Mouse (Mus musculus) midbrain, embryonic 14.5 days (tissue): ENCODE data around the gene Pgk1. TPM values are rescaled to one million over a fixed set of nuclear protein-coding genes. Genes with fewer than 3 reads are reported as not detected.
"Not testable (repeated sequence)": the region's sequence is repeated elsewhere in the genome, so short reads cannot be mapped to it uniquely, and the experiment has no call there.

ENCODE experiments used
- ATAC-seq: fragments of 200-750 bp; cut with Nextera tagmentation; 2 replicates; pipeline ENCODE4 v1.8.0; 2017; ENCODE audit warnings: moderate number of reproducible peaks, moderate library complexity; ENCODE audit not compliant: low FRiP score, low TSS enrichment
- DNase-seq: peaks from one replicate; pipeline ENCODE4 v3.0.0-alpha.2; 2015
- H3K27ac ChIP-seq: fragments of 300-500 bp; sonication (generic); replicated peaks from 2 replicates; pipeline ENCODE4 v1.5.1; 2014; ENCODE audit warnings: mild to moderate bottlenecking, low read depth, low read length, moderate library complexity
- H3K27me3 ChIP-seq: fragments of 300-500 bp; sonication (generic); 2 replicates; pipeline ENCODE4 v1.6.1; 2014; ENCODE audit warnings: low read length, control low read depth, mixed read lengths; ENCODE audit not compliant: control insufficient read depth, insufficient read depth
- H3K36me3 ChIP-seq: fragments of 300-500 bp; sonication (generic); 2 replicates; pipeline ENCODE4 v1.6.1; 2014; ENCODE audit warnings: low read length, control low read depth; ENCODE audit not compliant: control insufficient read depth, insufficient read depth
- H3K4me1 ChIP-seq: fragments of 300-500 bp; sonication (generic); 2 replicates; pipeline ENCODE4 v1.6.1; 2014; ENCODE audit warnings: mild to moderate bottlenecking, antibody characterized with exemption, low read length, control low read depth; ENCODE audit not compliant: control insufficient read depth, insufficient read depth
- H3K4me2 ChIP-seq: fragments of 300-500 bp; sonication (generic); 2 replicates; pipeline ENCODE4 v1.6.1; 2014; ENCODE audit warnings: mild to moderate bottlenecking, low read length, moderate library complexity
- H3K4me3 ChIP-seq: fragments of 300-500 bp; sonication (generic); replicated peaks from 2 replicates; pipeline ENCODE4 v1.5.1; 2014; ENCODE audit warnings: low read depth, low read length
- H3K9ac ChIP-seq: fragments of 300-500 bp; sonication (generic); replicated peaks from 2 replicates; pipeline ENCODE4 v1.6.1; 2014; ENCODE audit warnings: mild to moderate bottlenecking, low read length, moderate library complexity
- H3K9me3 ChIP-seq: fragments of 300-500 bp; sonication (generic); 2 replicates; pipeline ENCODE4 v1.6.1; 2016; ENCODE audit warnings: low read length, control low read depth, mixed read lengths; ENCODE audit not compliant: control insufficient read depth
- WGBS: fragments of 180-500 bp; shearing (Covaris S2); extraction: QIAGEN DNeasy Blood & Tissue Kit; methylation state at CpG from one replicate; pipeline ENCODE4 v1.1.7; 2014; 5-methylcytosine and 5-hydroxymethylcytosine counted together
- polyA plus RNA-seq: library from polyadenylated mRNA; unstranded; fragments of >200 nt; fragmentation: Nextera tagmentation; extraction: Ambion mirVana; gene quantifications from 2 replicates; pipeline ENCODE4 v1.2.1, GENCODE M21; 2014

Gene Pgk1
- polyA plus RNA-seq, 1 experiment from 2014 or later, result 266 TPM

DNA sequence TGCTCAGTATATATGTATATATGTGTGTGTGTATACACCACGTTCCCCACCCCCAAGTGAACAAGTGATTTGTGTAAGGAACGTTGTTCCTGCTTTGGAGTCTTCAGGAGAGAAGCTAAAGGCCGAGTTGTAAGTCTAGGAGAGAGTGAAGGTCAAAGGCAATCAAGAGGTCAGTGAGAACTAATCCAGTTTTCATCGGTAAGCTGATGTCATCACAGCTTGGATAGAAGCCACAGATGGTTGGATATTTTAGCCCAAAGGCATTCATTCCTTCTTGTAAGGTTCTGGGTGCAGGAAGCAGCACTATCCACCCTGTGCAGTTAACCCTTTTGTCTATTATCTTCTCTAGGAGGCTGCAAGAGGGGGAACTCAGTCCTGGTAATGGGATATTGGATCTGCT lies 3.2 kb downstream of the Pgk1 start:
- Histone ChIP-seq H3K9me3 (no peaks in the 10 kb centered on the region), H3K36me3 (peaks cover 6% of the 10 kb centered on the region; the same call in 1 of the 2 replicates), H3K27me3 (no peaks in the 10 kb centered on the region), H3K4me2 (peak overlapping the region; percentile 63), H3K9ac (no peak overlapping the region), H3K4me1 (peaks cover 19% of the 10 kb centered on the region; the same call in 1 of the 2 replicates), H3K27ac (no peak overlapping the region), H3K4me3 (no peak overlapping the region)
- 40% methylated on average over 4 of the region's 4 CpGs for WGBS
- ATAC-seq (no peak), DNase-seq (no peak)

- not testable (repeated sequence) for H3K27ac ChIP-seq, H3K4me2 ChIP-seq, H3K27me3 ChIP-seq, H3K9me3 ChIP-seq, DNase-seq, ATAC-seq, H3K4me3 ChIP-seq, H3K9ac ChIP-seq, H3K4me1 ChIP-seq
- WGBS, result 87% methylated on average over 6 of the region's 6 CpGs
- peaks cover 23% of the 10 kb centered on the region; the same call in 1 of the 2 replicates for H3K36me3 ChIP-seq
Measured at GRCm38 (mm10) chrX:106194361-106194760, 7.5 kb downstream of the Pgk1 start.

GRCm38 (mm10) chrX:106197308-106197707 lies 10.4 kb downstream of the Pgk1 start:
- Histone ChIP-seq H3K4me3 (no peak overlapping the region), H3K4me1 (no peaks in the 10 kb centered on the region), H3K27ac (no peak overlapping the region), H3K36me3 (peaks cover 35% of the 10 kb centered on the region), H3K4me2 (no peak overlapping the region), H3K9me3 (no peaks in the 10 kb centered on the region), H3K27me3 (no peaks in the 10 kb centered on the region), H3K9ac (no peak overlapping the region)
- no peak for ATAC-seq
- DNase-seq, result no peak
- WGBS, result 67% methylated on average over 5 of the region's 5 CpGs

DNA sequence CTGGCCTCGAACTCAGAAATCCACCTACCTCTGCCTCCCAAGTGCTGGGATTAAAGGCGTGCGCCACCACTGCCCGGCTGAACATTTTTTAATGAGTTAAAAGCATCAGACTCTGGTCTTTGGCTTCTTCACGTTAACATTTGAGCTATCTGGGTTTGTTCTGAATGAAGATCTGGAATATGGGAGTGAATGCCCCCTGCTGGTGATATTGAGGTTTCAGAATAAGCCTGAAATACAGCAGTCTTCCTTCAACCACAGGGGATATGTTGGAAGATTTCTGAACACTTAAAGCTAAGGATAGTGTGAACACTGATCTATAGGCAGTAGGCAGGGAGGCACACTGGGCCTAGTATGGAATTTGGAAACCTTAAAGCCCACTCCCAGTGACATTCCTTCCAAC lies 12.0 kb downstream of the Pgk1 start:
- Histone ChIP-seq H3K4me3 (no peak overlapping the region), H3K9me3 (no peaks in the 10 kb centered on the region), H3K36me3 (peaks cover 33% of the 10 kb centered on the region), H3K4me1 (no peaks in the 10 kb centered on the region), H3K4me2 (no peak overlapping the region), H3K27ac (no peak overlapping the region), H3K27me3 (no peaks in the 10 kb centered on the region), H3K9ac (no peak overlapping the region)
- 90% methylated on average over 5 of the region's 5 CpGs for WGBS
- DNase-seq (peak; percentile 13), ATAC-seq (no peak)

DNA sequence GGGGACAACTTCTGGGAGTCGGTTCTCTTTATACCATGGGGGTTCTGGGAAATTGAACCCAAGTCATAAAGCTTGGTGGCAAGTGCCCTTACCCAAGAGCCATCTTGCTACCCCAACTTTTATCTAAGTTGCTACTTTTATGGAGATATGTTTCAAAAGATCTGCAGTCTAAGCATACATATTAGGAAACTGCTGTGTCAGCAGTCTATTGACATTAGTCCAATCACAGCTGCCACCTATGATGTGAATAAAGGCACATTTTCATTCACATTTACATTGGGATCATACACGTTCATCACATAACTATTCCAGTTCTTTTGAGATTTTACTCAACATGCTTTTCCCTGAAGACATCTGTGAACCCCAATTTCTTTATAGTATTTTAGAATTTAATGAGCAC lies 22.2 kb downstream of the Pgk1 start:
- 91% methylated on average over 2 of the region's 2 CpGs for WGBS
- DNase-seq (no peak), ATAC-seq (no peak)
- H3K4me3 ChIP-seq, result no peak overlapping the region
- H3K4me2 ChIP-seq, result no peak overlapping the region
- no peaks in the 10 kb centered on the region for H3K27me3 ChIP-seq
- H3K36me3 ChIP-seq, result 0 out of 2 replicates have a peak, but pooled peaks cover 4% of the 10 kb centered on the region
- no peaks in the 10 kb centered on the region for H3K9me3 ChIP-seq
- no peaks in the 10 kb centered on the region for H3K4me1 ChIP-seq
- no peak overlapping the region for H3K27ac ChIP-seq
- H3K9ac ChIP-seq, result no peak overlapping the region

GRCm38 (mm10) chrX:106219171-106220032 lies 32.5 kb downstream of the Pgk1 start:
- Histone ChIP-seq H3K4me2 (peak overlapping the region; percentile 52), H3K27me3 (no peaks in the 10 kb centered on the region), H3K4me1 (no peaks in the 10 kb centered on the region), H3K27ac (peak overlapping the region; percentile 93), H3K4me3 (peak overlapping the region; percentile 49), H3K9me3 (no peaks in the 10 kb centered on the region), H3K36me3 (no peaks in the 10 kb centered on the region), H3K9ac (peak overlapping the region; percentile 66)
- ATAC-seq (peak; percentile 96), DNase-seq (peak; percentile 84)
- 20% methylated on average over 60 of the region's 60 CpGs for WGBS

DNA sequence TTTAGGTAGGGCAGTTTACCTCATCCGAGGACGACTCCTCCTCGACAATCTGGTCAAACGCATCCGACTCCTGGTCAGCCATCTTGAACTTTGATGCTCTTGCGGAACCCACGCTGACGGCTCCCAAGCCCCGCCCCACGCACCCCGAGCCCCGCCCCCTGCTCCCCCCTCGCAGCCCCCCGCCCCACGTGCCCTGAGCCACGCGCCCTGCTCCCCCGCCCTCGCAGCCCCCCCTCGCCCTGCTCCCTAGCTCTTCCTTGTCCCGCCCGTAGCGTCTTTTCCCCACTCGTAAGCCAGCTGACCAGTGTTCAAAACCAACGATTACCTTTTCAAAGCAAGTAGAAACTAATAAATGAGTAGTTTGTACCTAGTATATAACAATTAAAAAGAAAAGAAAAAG lies 34.2 kb downstream of the Pgk1 start, which contains the start of gene Taf9b:
Gene Taf9b, minus strand, starts transcription at position 101 of the 400 bp plus-strand sequence.
- no peak within 1 kb of the TSS for H3K9ac ChIP-seq

More for the DNA sequence above, 34.2 kb downstream of the Pgk1 start, which contains the start of gene Taf9b:
- ATAC-seq, result no peak
- WGBS, result 88% methylated on average over 25 of the region's 25 CpGs
- no peak for DNase-seq
- no peaks in the 10 kb centered on the region for H3K9me3 ChIP-seq
- peak within 1 kb of the TSS; percentile 49 for H3K4me3 ChIP-seq
- no peaks in the 10 kb centered on the region for H3K36me3 ChIP-seq
- no peaks in the 10 kb centered on the region for H3K4me1 ChIP-seq
- peak within 1 kb of the TSS; percentile 52 for H3K4me2 ChIP-seq
- H3K27me3 ChIP-seq, result no peaks in the 10 kb centered on the region
- peak within 1 kb of the TSS; percentile 93 for H3K27ac ChIP-seq
